Mouse (Mus musculus) thymus, postnatal 10 days (tissue): ENCODE results near the gene Chmp4b.
A peak's percentile ranks its signal among the peaks of the same experiment; 100 is the strongest.

Experiments used
- DNase-seq, 2 experiments: peaks; one replicate each; pipeline ENCODE4 v3.0.0; 2021; ENCODE audit warnings: low spot score in 2 of 2

Gene Chmp4b

DNA sequence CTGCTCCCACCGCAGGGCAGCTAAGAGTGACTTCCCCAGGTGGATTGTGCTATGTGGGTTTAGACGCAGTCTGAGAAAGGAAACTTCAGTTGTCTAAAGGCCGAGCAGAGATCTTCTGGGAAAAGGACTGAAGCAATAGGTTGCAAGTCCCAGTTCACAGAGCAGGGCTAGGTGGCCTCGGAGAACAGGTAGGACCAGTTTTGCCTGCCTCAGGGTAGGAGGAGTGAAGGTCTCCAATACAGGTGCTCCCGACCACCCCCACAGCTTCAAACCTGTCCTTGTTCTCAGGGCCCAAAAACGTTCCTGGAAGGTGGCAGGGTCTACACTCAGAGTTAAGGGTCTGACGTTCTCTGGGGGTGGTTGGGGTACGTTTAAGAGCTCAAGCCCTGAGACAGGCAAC lies at the start of gene Chmp4b:
TSS of gene Chmp4b (plus strand) at position 343 of the 400 bp plus-strand sequence.
- DNase-seq, result no peak

DNA sequence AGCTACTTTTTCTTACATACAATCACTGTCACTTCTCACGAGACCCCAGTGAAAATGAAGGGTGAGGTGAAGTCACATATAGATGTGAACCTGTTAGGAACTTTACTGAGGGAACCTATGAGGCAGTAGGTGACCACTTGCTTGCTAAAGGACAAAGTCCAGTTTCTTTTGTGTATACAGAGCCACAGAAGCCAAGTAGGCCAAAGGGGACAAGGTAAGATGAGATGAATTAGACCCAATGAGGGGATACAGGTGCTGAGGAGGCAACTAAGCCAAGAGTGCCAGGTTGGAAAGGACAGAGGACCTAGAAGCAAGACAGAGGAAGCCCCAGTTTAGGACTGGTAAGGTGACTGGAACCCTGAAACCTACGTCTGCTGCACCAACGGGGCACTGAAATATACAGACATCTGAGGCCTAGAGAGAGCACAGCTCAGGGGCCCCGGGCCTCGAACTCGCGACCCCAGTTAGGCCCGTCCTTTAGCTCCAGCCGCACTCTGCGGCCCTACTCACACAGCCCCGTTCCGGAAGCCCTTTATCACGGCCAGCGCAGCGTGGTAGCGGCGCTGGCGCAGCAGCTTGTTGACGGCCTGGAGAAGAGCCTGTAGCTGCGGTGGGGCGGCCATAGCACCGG lies 48.4 kb upstream of the Chmp4b start:
- no peak for DNase-seq

DNA sequence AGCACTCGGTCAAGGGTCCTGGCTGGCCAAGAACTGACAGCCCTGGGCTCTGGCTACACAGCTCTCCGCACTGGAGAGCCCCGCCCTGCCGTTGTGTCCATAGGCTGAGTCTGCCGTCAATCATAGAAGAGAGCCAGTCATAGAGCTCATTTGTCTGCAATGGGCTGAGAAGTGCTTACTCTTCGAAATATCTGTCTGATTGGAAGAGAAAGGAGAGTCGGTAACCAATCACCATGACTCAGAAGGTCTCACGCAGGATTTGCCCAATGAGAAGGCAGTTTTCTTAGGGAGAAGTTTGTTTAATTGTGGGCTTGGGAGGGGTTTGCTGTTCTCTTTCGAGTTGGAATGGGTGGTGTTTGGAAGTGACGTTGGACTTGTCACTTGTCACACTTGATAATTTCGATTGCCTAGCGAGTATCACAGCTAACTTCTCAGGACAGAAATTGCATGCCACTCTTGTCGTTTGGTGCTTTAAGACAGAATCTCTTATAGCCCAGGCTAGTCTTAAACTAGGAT lies 47.8 kb upstream of the Chmp4b start, which contains the start of gene Pxmp4:
TSS of gene Pxmp4 (minus strand) at position 71 of the 516 bp plus-strand sequence.
- DNase-seq, result peak; percentile 96

DNA sequence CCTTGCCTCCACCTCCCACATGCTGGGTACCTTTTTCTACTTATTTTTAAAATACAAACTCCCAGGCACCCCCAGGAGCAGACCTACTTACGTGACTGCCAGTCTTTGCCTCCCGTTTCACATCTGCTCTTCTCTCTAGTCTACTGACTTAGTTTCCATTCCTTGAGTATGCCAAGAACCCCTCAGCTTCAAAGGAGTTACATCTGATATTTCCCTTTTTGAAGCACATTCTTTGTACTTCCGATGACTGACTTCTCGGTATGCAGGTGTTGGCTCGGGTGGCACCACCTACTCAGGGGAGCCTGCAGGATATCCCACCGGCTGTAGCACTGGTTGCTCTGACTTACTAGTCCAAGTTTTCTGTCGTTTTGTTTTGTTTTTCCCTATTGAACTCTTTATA lies 47.3 kb upstream of the Chmp4b start:
- DNase-seq, result peak; percentile 58 to 69

DNA sequence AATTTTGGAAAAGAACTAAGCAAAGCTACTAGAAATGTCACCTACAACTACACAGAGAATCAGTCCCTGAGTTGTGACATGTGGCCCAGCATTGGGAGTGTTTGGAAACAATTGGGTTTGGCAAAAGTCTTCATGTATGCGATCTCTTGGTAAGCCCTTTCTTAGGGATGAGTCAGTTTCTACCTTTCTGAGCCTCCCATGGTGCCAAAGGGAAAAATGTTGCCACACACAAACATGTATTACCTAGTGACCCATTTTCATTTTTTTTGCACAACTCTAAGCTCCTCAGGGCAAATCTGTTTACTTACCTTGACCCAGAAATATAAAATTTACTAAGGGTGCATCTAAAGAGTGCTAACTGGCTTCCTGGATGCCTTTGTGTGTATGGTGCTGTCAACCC lies 44.5 kb upstream of the Chmp4b start:
- DNase-seq, result no peak

DNA sequence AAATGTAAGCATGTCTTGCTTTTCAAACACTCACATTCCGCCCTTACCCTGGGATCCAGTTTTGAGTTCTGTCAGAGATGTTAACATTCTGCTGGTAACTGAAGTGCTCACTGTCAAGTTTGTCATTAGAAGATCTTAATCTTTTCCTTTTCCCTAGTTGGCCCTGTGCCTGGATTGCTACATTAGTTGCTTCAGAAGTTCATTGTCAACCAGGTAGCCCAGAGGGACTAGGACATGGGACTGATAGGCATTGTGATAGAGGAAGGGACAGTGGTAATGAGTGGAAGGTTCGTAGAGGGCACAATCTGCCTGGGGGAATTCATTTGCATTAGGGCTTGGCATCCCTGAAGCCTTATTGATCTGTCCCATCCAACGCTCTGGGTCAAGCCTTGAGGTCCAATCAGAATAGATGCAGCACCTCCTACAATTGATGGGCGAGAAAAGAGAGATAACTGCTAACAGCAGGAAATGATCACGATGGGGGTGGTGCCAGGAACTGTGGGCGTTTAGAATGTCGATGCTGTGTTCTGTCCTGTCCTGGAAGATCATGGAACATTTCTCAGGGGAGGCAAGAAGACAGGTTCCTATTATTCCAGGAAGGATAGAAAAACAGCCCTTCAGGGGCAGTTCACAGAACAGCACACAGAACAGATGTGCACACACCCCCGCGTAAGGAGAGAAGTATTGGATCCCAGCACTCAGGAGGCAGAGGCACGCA lies 42.3 kb upstream of the Chmp4b start:
- DNase-seq, result no peak

DNA sequence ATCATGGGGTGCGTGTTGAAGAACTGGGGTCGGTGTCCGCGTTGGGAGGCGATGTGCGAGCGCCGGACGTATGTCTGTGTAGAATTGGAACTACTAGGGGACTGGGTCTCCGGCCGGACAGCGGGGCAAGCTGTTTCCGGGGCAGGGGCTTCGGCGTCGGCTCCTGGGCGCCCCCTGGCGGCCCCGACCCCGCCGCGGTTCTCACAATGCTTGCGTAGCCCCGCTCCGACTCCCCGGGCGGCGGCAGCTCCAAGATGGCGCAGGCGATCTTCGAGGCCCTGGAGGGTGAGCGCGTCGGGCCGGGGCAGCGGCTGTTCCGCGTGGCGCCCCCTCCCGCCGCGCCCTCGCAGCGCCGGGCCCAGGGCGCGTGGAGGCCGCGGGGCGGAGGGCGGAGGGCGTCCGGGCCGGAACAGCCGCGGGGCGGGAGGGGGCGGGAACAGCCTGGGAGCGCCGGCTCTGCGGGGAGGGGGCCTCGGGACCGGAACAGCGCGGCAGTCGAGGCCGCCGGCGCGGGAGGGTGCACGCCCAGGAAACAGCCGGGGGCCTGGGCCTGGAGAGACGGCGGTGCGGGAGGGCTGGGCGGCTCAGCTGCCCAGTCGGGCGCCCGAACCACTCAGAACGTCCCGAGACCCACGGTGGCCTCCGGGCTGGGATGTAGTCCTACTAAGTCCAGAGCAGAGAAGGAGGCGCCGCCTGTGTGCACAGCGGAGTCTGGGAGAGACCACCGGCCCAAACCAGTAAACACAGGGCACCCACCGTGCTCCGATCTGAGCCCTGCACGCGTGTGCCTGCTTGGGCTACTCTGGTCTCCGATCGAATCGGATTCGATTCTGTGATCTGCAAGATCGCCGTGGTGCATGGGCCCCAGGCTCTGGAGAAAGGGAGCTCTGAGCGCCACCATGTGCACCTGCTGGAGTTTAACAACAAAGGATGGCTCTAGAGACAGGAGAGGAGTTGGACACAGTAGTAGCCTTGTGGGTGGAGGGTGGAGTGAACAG lies 38.1 kb upstream of the Chmp4b start, which contains the start of the genes Zfp341 and 4930519P11Rik:
TSS of gene Zfp341 (plus strand) at position 180 of the 998 bp plus-strand sequence.
TSS of gene 4930519P11Rik (minus strand) at position 320 of the 998 bp plus-strand sequence.
- DNase-seq, result peak; percentile 90 to 92

DNA sequence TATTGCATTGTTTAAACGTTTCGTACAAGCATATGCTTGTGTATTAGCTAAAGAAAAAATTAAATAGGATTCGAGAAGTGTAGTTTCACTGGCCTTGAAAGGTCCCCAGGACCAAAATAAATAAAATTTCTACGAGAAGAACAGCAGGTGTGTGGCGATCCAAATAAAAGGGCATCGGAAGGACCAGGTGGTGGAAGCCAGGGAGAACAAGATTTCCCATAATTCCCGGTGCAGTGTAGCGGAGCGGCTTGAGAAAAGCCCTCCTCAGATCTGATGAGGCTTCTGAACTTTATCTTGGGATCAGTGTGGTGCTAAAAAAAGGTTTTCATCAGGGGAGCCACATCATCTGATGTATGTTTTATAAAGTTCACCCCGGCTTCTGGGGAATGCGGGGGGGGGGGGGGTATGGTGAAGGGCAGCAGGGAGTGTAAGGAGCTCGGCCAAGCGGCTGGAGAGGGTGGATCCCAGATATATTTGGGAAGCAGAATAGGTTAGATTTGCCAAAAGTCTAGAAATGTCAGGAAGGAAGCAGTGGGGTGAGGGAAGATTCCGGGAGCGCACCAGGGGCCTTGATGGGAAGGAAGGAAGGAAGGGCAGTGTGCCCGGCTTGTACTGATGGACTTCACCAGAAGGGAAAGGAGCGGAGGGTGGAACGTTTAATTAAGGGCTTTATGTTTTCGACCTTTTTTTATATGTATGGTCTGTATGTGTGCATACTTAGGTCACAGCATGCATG lies 36.5 kb upstream of the Chmp4b start:
- DNase-seq, result no peak

DNA sequence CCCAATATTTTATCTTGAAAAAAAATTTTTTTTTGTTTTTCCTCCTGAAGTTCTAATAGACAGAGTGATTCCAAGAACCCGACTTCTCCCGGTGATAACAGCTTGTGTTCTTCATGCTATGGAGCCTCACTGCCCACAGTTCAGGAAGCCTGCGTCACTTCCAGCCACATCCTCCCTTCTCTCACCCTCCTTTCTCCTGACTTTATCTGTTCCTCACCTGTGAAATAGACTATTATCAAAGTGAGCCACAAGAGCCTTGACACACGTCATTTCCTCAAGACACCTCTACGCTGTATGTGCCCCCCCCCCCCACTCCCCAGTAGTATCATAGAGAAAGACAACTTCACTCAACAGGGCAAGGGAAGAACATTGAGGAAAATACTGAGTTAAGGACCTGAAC lies 35.8 kb upstream of the Chmp4b start:
- no peak for DNase-seq

DNA sequence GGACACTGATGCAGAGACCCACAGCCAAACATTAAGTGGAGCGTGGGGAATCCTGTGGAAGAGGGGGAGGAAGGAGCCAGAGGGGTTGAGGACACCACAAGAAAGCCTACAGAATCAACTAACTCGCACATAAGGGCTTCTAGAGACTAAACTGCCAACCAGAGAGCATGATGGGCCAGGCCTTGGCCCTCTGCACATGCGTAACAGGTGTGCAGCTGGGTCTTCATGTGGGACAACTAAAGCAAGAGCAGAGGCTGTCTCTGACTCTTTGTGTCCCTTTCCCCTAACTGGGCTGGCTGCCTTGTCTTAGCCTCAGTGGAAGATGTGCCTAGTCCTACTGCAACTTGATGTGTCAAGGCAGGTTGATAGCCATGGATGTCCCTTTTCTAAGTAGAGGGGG lies 34.4 kb upstream of the Chmp4b start:
- peak; percentile 63 to 66 for DNase-seq

DNA sequence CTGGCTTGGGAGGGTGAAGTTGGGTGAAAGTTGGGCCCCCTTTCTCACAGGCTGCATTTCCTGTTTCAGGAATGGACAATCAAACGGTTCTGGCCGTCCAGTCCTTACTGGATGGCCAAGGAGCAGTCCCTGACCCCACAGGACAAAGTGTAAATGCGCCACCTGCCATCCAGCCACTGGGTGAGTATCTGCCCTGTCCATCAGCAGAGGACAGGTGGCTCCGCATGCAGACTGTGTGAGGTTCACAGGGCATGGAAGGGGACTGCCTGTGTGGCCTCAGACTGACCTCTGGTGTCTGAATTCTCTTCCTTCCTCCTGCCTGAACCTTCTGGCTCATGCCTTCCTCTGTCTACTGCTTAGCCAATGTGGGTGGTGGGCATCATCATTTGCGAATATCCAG lies 29.8 kb upstream of the Chmp4b start:
- no peak for DNase-seq

DNA sequence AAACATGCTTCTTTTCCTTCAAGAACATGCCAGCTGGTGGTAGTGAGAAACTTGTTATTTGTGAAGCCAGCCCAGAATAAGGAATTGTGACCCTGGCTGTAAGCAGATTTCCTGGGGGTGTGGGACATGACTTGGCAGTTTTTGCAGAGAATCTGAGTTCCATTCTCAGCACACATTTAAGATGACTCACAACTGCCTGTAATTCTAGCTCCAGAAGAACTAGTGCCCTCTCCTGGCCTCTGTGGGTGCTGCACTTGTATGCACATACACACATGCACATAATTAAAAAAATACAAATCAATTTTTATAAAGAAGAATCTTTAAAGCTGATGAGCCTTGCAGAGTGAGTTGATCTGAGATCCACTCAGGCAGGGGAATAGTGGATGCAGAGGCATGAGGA lies 27.4 kb upstream of the Chmp4b start:
- no peak for DNase-seq

DNA sequence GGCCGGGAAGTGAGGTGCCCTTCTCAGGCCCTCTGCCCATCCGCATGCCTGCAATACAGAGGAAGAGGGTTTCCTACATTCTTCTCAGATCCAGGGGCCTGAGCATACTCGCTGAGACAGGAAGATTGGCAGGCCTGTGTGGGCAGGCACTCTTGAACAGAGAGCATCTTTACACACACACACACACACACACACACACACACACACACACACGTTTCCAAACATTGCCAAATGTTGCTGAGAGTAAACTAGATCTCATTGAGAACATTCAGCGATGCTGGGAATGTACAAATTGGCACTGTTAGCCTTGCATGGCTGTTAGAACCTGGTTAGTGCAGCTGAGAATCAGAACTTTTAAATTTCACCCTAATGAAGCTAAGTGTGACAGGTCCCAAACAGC lies 21.0 kb upstream of the Chmp4b start:
- DNase-seq, result no peak

DNA sequence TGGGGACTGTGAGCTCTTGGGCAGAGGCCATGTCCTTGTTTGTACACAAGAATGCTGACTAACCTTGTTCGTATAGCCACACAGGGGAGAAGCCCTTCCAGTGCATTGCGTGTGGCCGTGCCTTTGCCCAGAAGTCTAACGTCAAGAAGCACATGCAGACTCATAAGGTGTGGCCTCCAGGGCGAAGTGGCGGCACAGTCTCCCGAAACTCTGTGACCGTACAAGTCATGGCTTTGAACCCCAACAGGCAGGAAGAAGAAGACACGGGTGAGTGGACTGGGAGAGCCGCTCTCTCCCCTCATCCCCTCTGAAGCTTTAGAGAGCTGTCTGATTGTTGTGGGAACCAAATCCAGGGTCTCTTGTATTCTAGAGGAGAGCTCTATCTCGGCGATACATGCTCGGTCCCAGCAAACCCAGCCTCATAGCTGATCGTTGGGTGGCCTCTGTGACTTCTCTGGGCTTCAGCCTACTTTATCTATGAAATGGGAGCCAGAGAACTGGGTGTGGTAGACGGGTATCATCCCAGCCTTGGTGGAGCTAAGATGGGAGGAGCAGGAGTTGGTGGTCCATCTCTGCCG lies 19.2 kb upstream of the Chmp4b start:
- no peak for DNase-seq

DNA sequence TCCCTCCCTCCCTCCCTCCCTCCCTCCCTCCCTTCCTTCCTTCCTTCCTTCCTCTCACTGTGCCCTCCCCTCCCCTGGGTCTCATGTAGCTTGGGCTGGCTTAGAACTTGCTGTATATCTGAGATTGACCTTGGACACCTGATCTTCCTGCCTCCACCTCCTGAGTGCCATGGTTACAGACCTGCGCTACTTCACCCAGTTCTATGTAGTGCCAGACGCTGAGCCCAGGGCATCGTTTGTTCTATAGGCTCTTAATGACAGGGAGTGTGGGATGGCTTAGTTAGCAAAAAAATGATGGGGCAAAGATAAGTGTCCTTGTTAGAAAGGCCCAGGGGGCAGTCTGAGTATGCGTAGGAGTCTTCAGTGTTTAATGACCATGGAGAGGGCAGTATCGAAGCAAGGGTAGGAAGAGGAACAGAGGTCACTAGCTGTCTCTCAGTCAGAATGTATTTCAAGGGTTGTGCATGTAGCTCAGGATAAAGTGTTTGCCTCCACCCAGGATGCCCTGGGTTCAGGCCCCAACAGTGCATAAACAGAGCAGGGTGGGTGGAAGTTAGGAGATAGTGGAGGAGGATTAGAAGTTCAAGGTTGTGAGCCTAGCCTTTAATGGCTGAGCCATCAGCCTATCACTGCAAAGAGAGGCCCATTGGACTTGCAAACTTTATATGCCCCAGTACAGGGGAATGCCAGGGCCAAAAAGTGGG lies 18.3 kb upstream of the Chmp4b start:
- no peak for DNase-seq

DNA sequence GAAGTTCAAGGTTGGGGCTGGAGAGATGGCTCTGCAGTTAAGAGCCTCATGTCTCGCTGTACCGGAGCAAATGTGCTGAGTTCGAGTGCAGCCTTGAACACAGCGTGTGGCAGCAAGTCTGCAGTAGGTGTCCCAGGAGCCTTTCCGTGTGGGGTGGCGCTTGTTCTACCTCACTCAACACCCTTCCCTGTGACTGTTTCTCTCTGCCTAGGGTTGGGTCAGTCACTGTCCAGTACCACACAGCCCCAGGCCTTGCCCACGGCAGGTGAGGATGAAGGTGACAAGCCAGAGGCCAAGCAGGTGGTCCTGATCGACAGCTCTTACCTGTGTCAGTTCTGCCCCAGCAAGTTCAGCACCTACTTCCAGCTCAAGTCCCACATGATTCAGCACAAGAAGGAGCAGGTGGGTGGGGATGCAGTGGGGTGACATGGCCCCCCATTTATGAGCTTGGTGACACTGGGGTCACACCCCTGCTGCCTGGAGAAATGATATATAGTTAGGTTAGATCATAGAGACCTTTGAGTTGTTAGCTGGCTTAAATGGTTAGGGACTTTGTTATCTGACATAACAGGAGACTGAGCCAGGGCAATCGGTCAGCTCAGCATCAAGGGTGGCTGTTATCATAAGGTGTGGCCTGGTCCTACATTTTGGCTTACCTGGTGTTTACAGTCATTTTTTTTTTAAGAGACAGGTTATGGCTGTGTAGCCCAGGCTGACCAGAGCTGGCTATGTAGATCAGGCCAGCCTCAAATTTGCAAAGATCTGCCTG lies 17.4 kb upstream of the Chmp4b start:
- no peak for DNase-seq

DNA sequence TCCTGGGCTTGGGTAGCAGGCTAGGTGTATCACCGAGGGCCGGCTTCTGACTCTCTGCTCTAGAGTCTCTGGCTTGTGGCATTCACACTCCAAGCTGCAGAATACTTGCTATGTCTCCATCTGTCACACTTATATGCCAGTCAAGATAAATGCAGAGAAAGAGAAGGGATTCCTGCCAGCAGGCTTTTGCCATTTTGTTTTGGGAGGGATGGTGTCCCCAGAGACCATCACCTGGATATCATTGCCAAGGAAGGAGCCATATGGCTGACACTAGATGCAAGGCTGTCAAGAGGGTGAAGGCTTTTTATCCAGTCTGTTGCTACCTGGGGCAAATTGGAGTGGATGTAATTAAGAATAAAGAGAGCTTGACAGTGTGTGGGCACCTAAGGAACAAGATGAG lies 15.7 kb upstream of the Chmp4b start:
- no peak for DNase-seq

DNA sequence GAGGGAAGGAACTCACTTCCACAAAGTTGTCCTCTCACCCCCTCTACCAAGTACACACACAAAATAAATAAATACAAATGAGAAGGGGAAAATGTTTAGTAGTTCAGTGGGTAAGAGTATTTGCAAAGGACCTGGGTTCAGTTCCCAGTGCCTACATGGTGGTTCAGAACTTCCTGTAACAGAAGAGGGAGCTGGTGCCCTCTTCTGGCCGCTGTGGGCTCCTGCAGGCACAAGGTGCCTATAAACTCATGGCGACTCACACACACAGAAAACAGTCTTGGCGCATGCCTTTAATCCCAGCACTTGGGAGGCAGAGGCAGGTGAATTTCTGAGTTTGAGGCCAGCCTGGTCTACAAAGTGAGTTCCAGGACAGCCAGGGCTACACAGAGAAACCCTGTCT lies 13.0 kb upstream of the Chmp4b start:
- DNase-seq, result no peak

DNA sequence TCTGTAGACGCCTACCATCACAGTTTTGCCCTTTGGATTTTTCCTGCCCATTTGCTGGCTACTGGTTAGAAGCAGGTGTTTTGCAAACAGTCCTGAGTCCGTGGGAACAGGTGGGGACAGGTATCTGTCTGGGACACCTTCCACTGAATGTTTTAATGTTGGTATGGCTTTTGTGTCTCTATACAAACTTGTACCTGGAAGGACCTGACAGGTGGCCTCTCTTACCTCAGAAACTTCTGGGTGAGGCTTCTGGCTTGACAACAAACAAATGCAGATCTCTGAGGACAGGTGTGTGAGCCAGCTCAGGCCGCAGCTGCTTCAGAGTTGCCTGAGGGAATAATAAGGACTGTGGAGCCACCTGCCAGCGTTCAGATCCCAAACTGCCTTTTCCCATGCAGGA lies 12.4 kb upstream of the Chmp4b start:
- DNase-seq, result no peak
